Mouse (Mus musculus) layer of hippocampus, adult 8-10 months (tissue): ENCODE data around the gene Atp6ap1. TPM values are rescaled to one million over a fixed set of nuclear protein-coding genes. Genes with fewer than 3 reads are reported as not detected.
A peak's percentile ranks its signal among the peaks of the same experiment; 100 is the strongest.

Source experiments
- DNase-seq, 2 experiments: peaks; one replicate each; pipeline ENCODE4 v3.0.0; 2022; ENCODE audit warnings: low spot score in 2 of 2
- total RNA-seq, 4 experiments: library from RNA; stranded (reverse); gene quantifications; 2 replicates each; pipeline ENCODE4 v1.2.4; 2022

The Atp6ap1 gene
- 100 to 1,000 TPM; 325 to 354 (median 338) TPM for total RNA-seq

DNA sequence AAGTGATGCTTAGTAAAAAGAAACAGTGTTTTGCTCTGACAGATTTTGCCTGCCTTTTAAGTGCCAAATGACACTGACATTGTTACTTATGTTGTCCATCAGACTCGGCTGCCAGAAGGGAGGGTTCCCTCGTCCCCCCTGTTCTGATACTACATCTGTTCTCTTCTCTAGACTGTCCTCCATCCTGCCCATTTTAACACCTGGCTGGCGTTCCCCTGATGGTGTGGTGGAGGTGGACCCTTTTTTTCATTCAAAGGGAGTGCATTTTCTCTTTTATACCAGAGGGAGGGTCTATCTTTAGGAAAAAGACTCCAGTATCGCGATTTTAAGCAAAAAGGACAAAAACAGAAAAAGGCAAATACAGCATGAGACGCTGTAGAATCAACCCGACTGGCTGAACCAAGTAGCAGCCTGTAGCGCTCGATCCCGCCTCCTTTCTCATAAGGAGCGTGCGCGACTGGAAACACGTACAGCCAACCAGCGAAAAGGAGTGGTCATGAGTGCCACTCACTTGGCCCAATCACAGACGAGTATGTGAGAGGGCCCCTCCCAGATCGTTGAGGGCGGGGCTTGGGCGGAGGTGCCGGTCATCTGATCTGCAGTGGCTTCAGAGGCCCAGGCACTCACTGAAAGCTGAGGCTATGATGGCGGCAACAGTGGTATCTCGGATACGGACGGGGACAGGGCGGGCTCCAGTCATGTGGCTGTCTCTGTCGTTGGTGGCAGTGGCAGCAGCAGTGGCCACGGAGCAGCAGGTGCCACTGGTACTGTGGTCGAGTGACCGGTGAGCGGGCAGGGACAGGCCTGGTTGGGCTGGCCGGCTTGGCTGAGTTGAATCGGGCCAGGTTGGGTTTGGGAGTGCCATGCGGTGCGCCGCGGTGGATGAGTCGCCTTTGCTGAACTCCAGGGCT is at the start of gene Atp6ap1:
TSS of gene Atp6ap1 (plus strand) at position 560 of the 911 bp plus-strand sequence.
- peak; percentile 94 to 95 for DNase-seq

DNA sequence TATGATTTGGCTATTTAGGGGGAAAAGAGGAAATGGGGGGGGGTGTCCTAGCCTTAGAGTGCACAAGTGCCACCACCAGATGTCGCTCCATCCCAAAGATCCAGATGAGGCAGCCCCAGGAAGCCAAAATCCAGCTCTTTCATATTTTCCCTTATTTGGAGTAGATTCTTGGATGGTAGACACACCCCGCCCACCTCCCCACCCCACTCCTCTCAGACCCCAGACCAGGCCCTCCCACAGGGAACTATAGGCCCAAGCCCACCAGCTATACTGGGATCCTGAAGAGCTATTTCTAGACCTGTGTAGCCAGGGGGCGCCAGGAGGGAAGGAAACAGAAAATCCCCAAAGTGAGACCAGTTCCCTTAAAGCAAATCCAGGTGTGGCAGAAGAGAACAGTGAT is 48.2 kb upstream of the Atp6ap1 start:
- DNase-seq = peak in 1 of 2 experiments; percentile 17

DNA sequence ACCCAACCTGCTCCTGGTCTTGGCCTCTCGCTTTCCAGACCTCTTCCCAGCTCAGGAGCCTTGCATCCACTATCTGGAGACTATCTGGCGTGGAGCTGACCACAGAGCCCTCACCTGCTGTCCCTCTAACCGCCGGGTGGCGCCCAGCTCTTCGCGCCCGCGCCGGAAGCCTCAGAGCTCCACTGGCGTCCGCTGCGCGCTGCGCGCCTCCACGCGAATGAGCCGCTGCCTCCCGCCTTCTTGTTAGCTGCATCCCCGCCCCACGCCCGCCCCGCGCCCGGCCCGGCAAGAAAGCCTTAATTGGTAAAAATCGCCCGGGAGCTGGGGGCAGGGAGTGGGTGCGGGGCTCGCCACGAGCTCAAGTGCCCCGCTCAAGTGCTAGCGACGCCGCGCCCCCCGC is 47.3 kb upstream of the Atp6ap1 start, which contains the start of gene Flna:
TSS of gene Flna (minus strand) at position 206 of the 400 bp plus-strand sequence.
- peak; percentile 32 to 49 for DNase-seq

DNA sequence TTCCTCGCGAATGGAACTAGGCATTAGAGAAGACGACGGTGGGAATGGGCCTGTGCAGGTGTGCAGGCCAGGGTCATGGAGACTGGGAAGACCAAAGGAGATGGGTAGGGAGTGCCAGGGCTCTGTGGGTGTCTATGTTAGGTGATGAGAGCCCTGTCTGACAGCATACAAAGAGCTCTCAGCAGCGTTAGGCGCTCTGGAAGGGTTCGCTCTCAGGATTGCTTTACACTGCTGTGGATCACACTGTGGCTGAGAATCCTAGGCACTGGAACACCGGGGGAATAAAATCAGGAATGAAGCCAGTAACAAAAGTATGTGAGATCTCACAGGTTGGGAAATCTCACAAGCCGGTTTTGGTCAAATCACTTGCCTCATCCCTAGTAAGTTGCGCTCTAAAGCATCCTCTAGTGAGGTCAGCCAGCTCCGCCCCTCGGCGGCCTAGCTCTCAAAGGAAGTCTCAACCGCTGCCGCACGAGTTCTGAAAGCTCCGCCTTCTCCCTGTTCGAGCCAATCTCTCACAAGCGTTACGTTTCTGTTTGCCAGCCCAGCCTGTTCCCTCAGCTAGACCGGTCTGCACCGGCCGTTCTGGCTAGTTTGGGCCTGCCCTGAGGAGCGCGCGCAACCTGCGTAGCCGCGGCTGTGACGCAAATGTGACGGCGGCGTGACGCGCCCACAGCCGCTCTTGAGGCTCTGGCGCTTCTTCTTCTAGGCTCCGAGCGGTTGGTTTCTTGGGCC is 42.6 kb upstream of the Atp6ap1 start, which contains the start of gene Emd:
TSS of gene Emd (plus strand) at position 535 of the 735 bp plus-strand sequence.
- peak; percentile 84 to 90 for DNase-seq

DNA sequence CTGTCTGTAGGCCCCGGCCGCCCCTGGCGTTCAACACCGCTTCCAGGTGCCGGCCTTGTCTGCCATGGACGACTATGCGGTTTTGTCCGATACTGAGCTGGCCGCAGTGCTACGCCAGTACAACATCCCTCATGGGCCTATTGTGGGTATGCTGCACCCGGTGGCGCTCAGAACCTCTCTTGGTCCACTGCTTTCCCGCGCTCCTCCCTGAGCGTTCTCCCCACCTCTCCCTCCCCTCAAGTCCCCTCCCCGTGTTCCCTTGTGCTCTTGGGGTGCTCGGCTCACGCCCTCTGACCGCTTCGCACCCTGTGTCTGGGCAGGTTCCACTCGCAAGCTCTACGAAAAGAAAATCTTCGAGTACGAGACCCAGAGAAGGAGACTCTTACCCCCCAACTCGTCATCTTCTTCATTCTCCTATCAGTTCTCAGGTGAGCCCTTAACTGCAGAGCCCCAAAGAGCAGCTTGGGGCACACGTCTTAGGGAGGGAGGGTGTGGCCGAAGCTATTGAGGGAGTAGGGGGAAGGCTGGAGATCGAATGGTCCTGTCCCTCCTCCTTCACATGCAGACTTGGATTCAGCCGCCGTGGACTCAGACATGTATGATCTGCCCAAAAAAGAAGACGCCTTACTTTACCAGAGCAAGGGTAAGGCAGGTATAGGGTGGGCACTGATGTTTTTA is 41.9 kb upstream of the Atp6ap1 start:
- DNase-seq = no peak

DNA sequence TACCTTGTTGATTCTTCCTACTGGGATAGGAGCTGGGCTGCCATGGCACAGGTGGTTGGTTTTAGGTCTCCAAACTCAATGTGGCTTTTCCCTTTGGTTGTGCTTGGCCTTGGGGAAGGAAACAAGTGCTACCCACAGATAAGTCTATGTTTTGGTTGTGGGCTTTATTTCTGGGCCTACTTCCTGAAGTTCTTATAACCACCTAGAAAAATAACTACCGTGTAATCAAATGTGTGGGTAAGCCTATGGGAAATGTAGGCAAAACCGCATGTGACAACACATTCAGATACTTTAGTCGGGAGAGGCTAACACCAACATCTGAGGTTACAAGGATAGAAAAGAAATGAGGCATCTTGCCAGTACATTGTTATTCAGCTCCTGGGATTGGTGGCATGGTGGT is 39.2 kb upstream of the Atp6ap1 start:
- no peak for DNase-seq

DNA sequence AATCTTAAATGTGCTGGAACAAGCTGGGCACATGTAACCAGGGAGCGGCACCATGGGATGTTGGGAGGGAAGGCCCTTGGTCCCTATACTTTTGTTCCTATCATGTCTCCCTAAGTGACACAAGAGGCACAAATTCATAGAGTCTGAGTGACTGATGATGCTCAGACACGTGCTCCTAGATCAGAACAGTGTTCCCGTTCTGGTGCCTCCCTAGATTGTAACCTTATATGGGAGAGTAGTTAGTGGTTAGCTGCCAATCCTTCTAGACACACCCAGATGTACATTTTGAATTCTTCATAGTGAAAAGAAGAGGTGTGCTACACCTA is 27.2 kb upstream of the Atp6ap1 start:
- no peak for DNase-seq

DNA sequence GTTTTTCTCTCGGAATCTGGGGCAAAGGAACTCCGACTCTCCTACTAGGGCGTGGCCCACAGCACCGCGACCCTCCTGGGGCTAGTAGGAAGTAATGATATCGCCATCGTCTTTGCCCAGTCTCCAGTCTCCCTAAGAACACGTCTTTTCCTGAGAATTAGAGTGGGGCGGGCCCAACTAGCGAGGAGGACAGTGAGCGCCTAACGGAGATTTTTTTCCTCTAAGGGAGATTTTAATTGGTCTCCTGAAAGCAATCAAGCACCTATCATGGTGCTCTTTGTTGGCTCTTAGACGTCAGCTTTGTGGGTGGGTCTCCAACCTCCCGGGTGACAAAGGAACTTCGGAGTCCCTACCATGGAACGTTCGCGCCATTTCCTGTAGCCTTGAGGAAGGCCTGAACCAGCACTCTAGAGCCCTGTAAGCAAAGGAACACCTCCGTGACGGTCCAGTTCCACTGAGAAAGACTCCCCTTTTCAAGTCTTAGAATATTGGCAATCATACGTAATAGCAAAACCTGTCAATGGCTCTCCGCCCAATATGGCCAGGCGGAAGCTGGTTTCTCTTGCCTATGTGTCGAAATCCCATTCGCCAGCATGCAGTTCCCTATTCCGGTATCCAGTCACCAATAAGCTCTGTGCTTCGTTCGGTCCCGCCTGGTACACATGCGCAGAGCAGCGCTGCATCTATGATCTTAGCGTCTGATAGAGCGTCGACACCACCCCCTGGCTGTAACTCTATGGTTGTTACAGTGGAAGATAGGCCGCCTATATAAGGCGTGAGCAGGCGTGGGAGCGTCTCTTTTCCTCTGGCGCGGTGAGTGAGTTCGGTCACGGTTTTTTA is 26.6 kb upstream of the Atp6ap1 start, which contains the start of gene Rpl10:
TSS of gene Rpl10 (plus strand) at position 751 of the 840 bp plus-strand sequence.
- DNase-seq = peak; percentile 93 to 94

DNA sequence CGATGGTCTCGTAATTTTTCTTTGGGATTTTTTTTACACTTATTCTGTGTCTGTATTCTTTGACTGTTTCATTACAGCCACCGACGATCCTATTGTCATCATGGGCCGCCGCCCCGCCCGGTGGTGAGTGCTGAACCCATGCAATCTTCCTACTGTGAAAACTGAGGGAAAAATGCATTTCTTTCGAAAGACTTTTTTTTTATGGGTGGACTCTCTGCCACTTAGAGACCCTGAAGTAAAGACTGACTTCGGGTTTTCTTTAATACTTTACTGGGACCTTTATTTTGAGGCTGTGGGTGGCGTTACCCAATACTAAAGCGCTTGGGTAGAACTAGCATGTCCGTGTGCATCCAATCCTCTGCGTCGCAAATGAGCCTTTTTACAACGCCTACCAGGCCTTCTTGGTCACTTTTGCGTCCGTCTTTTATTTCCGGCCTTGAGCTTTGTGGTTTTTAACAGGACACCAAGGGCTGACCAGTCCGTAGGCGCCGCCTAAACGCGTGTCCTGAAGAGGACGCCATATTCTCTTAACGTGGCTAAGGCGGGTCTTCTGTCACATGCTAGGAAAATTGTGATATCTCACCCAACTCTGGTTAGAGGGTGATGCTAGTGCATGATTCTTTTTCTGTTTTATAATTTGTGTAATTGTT is 25.9 kb upstream of the Atp6ap1 start:
- peak in 1 of 2 experiments; percentile 16 for DNase-seq

DNA sequence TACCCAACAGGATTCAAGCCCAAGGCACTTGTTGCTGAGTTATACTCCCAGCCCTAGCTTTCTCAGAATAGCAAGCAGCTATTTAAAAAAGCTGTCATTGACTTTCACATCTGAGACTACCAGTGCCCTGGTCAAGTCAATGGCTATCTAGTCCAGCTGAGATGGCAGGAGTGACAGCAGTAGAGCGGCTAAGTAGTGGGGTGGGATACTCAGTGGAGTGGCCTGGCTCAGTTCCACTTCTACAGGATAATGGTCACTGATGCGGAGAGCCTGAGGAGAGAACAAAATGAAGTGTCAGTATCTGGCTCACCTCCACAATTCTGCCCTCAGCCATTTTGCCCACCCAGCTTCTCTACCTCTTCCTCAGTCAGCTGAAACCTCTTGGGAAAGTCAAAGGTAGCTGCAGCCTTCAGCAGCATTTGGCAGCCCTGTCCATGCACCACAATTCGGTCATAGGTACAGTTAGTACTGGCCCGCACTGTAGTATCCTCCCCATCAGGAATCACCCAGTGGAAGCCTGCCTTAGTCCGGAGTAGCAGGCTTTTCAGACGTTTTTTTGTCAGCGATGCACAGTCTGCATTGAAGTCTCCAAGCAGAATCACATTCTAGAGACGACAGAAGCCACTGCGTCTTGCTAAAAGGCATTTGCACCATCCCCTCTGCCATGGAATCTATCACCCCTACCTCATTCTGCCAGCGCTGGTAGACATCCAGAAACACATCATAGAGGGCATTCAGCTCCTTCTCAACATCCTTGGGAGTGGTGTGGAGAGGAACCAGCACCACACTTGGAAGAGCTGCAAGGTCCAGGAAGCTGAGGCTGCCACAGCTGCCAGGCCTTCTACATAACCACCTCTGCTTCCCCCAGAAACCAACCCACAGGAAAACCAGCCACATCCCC is 23.2 kb upstream of the Atp6ap1 start:
- no peak for DNase-seq

DNA sequence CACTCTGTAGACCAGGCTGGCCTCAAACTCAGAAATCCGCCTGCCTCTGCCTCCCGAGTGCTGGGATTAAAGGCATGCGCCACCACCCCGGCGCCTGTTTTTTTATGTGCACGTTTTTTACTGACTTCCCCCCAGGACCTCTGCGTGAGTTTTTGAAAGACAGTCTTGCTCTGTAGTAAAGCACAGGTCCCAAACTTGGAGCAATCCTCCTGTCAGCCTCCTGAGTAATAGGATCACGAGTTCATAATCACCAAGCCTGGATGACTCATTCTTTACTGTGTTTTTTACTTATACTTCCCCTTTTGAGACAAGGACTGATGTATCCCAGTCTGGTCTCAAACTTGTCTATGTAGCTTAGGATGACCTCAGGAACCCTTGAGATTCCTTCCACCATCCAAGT is 19.0 kb upstream of the Atp6ap1 start:
- no peak for DNase-seq

DNA sequence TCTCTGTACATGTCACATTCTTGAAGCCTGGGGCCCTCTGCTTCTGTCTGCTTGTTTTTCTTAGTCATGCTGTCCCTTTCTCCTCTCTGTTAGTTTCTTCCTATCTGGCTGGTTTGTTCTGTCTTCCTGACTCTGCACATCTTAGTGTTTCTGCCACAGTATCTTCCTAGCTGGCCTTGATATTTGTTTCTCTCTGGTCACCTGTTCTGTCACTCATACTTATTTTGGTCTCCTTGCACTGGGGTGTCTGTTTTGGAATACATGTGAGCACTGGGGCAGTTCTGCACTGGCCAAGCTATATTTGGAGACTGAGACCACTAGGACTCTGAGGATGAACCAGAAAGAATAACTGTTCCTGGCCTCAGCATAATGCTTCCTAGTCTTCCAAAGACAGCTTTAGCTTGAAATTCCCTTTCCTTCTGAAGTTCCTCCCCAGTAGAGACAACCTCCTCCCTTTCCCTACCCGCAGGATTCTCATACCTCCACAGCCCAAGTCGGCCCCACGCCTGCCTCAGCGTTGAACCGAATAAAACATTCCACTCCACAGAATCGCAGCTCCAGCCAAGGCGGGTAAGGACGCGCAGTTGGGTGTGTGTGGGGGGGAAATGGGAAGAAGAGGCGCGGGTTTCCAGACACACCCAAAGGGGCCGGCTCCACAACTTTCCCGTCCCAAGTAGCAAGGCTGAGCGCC is 15.7 kb upstream of the Atp6ap1 start:
- no peak for DNase-seq

DNA sequence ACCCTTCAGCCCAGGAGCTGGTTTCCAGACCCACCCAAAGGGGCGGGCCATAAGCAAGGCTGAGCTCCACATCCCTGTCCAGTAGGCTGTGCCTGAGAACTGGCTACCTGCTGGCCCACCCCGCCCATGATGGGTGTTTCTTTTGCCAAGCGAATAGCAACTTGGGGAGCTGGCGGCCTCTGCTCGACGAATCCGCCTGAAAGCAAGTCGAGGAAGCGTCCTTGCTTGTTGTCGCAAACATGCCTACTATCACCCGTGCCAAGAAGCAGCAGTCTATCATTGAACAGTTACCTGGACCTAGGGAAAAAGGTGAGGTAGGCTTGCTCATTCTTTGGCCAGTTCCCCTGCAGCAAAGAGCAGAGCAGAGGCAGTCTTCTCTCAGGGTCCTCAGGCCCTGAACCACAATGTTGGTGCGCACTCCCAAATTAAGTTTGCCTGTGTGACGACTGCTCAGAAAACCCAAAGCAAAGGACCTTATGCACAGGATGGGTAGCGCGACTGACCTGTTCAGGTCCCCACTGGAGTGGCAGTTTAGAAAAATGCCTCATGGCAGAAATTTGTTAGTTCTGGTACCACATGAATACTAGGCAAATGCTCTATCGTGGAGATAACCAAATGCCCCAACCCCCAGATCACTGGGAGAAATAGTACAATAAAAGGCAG is 15.0 kb upstream of the Atp6ap1 start, which contains the start of the genes Taz and Dnase1l1:
TSS of gene Taz (plus strand) at position 181 of the 663 bp plus-strand sequence.
TSS of gene Dnase1l1 (minus strand) at position 606 of the 663 bp plus-strand sequence.
- peak; percentile 38 to 42 for DNase-seq

DNA sequence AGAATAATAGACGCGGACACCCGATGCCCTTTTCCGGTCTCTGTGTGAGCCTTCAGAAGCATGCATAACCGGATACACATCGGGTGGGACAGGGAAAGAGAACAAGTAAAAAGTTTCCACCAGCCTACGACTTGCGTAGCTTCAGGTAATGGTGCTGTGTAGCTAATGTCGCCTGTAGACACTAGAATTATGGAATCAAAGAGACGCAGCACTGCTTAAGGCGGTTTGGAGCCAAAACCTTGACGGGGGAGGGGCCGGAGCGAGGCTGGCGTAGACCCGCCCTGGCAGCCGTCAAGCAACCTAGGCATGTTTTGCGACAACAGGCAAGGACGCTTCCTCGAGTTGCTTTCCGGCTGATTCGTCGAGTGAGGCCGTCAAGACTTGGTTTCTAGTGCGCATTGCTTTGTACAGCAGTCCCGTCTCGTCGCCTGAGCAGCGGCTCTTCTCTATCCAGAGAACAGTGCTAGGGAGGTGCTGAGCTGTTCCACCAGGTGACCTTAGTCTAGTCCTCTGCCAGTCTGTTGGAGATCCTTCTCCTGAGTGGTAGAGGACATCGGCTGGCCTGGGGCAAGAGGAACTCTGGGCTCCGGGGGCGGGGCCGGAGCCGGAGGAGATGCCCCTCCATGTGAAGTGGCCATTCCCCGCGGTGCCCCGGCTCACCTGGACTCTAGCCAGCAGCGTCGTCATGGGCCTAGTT is 14.4 kb upstream of the Atp6ap1 start:
- DNase-seq = peak; percentile 81 to 82

DNA sequence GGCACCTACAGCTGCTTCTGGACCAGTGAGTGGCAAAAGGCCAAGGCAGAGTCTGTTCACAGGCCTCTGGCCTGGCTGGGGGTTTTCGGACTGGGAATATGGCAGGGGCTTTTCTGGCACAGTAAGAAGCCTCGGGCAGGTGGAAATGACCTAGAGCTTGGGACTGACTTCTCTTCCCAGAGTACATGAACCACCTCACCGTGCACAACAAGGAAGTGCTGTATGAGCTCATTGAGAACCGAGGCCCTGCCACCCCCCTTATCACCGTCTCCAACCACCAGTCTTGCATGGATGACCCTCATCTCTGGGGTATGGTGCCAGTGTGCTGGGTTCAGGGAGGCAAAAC is 13.8 kb upstream of the Atp6ap1 start:
- no peak for DNase-seq

DNA sequence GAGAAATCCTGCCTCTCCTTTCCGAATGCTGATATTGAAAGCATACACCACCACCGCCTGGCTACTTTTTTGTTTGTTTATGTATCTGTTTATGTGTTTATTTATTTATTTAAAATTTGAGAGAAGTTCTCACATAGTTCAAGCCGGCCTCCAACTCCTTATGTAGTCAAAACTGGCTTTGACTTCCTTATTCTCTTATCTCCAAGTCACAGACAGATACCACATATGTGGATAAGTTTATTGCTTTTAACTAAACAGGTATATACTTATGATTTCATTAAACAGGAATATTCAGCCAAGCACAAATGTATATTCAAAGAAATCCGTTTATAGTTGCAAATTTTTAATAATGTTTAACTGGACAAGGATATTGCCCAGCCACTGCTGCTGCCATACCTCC is 3.5 kb upstream of the Atp6ap1 start:
- DNase-seq = no peak

DNA sequence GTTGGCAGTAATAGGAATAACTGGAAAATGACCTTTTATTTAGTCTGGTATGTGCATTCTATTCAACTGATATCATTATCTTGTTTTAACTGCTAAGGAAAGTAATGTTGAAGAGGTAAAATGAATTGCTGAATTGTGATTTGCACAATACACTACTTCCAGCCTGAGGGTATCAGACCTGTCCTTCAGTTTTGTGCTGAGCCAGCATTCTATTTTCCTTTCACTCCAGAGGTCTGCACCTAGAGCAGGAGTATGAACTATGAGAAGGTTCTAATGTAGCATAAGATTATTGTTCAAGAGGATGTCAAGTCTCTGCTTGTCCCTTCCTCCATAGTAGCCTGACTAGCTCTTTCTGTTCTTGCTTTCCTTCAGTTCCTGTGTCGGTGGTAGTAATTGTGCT is 1.5 kb downstream of the Atp6ap1 start:
- DNase-seq = no peak
